Mouse (Mus musculus) kidney, adult 2 months (tissue): ENCODE results near the gene Sptb.

ENCODE experiments used
- CTCF ChIP-seq: fragments of 200-500 bp; conservative IDR thresholded peaks from 2 replicates; pipeline ENCODE4 v1.5.1; 2011; ENCODE audit warnings: low read depth, mild to moderate bottlenecking, control low read depth, low read length, moderate library complexity, mixed read lengths; ENCODE audit not compliant: insufficient read depth, insufficient read length
- POLR2A ChIP-seq: fragments of 200-500 bp; IDR thresholded peaks from one replicate; pipeline ENCODE4 v1.6.1; 2011; ENCODE audit warnings: low read depth, low read length, control low read depth

GRCm38 (mm10) chr12:76750866-76751459, 40.6 kb upstream of the Sptb start:
- TF ChIP-seq CTCF = no peak
- no peak for TF ChIP-seq POLR2A
